16 mouse cellular contexts compared by ENCODE assay signal in the genomic region with DNA sequence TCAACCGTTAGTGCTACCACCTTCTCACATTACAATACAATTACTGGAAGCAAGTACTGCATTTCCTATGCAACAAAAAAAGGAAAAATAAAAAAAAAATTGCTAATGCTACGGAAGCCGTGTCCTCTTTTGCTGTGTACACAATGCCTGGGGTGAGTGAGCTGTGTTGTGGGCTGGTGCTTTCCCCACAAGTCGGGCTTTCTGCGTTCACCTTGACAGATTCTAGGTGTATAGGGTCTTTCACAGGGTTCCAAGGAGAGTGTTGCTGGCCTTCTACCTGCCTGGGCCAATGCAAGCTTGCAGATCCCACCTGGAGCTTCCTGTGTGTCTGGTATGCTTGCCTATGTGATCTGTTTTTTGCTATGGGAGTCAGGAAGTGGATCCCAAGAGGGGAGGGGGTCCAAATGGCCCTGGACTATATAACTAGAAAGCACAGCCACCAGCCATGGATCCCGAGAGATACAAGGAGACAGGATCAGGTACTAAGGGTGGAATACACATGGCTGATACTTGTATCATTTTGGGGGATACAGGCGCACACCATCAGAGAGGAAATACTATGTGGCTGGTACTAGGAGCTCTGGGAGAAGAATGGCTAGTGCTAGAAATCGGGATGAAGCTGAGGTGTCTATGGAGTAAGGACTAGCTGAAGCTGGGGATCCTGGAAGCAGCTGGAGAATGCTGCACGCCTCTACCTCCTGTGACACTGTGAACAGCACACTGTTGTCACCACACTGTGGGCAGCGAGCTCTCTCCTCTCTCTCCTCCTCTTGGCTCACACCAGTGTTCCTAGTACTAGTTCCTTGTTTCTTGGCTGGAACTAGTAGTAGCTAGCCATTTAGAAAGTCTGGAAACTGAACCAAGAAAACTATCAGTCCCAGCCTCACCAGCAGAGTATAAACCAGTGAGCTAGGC.
DNase-seq lines count a peak whose midpoint lies in the region; ATAC-seq and TF ChIP-seq lines count a peak whose summit lies in the region.
"Had no signal": no experiment of that assay in that cellular context is flagged by ENCODE, and none has a peak within 500 bp of the region (broad histone marks: within the 10 kb centered on the region; RNA-seq: fewer than 3 reads in every experiment).

No protein-coding gene starts in this region.

- no peaks in the 10 kb centered on the region for H3K27me3 ChIP-seq in heart, embryonic 13.5 days (replicated peaks)
- no peaks in the 10 kb centered on the region for H3K27me3 ChIP-seq in forebrain, embryonic 14.5 days (replicated peaks; ENCODE audit: control insufficient read depth, insufficient read depth, low read length)
- H3K27me3 ChIP-seq in limb, embryonic 14.5 days (ENCODE audit: control insufficient read depth, insufficient read depth, low read length): no peaks in the 10 kb centered on the region
- H3K27me3 ChIP-seq: neural tube, embryonic 12.5 days had no signal

- no peak overlapping the region for H3K4me3 ChIP-seq in heart, embryonic 13.5 days
- no peak overlapping the region for H3K4me3 ChIP-seq in forebrain, embryonic 14.5 days (ENCODE audit: low read depth, low read length)
- H3K4me3 ChIP-seq in limb, embryonic 14.5 days (replicated peaks; ENCODE audit: low read length): no peak overlapping the region
- H3K4me3 ChIP-seq: neural tube, embryonic 12.5 days had no signal

- H3K36me3 ChIP-seq in heart, embryonic 13.5 days: peaks cover 20% of the 10 kb centered on the region
- H3K36me3 ChIP-seq in forebrain, embryonic 14.5 days (ENCODE audit: control insufficient read depth, insufficient read depth, low read length): 0 out of 2 replicates have a peak, but pooled peaks cover 3% of the 10 kb centered on the region
- H3K36me3 ChIP-seq in limb, embryonic 14.5 days (ENCODE audit: control insufficient read depth, insufficient read depth, low read length): peaks cover 6% of the 10 kb centered on the region; the same call in 1 of the 2 replicates
- H3K36me3 ChIP-seq: neural tube, embryonic 12.5 days had no signal

- H3K4me1 ChIP-seq in heart, embryonic 13.5 days: peaks cover 5% of the 10 kb centered on the region; the same call in 1 of the 2 replicates
- peaks cover 5% of the 10 kb centered on the region for H3K4me1 ChIP-seq in forebrain, embryonic 14.5 days (ENCODE audit: control insufficient read depth, insufficient read depth, low read length)
- H3K4me1 ChIP-seq in limb, embryonic 14.5 days (ENCODE audit: control insufficient read depth, insufficient read depth, low read length): peaks cover 16% of the 10 kb centered on the region

- ATAC-seq in heart, embryonic 13.5 days (ENCODE audit: extremely low read depth, insufficient number of reproducible peaks, low FRiP score, low TSS enrichment): no peak
- ATAC-seq in forebrain, embryonic 14.5 days: no peak
- ATAC-seq in limb, embryonic 14.5 days (ENCODE audit: low FRiP score, low read depth): 0 out of 2 replicates have a peak, but pooled peaks have one; percentile 13

- H3K4me2 ChIP-seq in heart, embryonic 13.5 days: no peak overlapping the region
- H3K4me2 ChIP-seq in forebrain, embryonic 14.5 days (ENCODE audit: low read length): no peak overlapping the region
- H3K4me2 ChIP-seq in limb, embryonic 14.5 days (replicated peaks; ENCODE audit: low read depth, low read length, severe bottlenecking): no peak overlapping the region
- H3K4me2 ChIP-seq: hindbrain, embryonic 14.5 days; neural tube, embryonic 12.5 days had no signal

- H3K27ac ChIP-seq in heart, embryonic 13.5 days (replicated peaks): peak overlapping the region; percentile 39; the same call in 1 of the 2 replicates
- H3K27ac ChIP-seq in forebrain, embryonic 14.5 days (ENCODE audit: low read depth, low read length): 0 out of 2 replicates have a peak overlapping the region, but pooled peaks have one; percentile 10
- no peak overlapping the region for H3K27ac ChIP-seq in limb, embryonic 14.5 days (replicated peaks; ENCODE audit: low read depth, low read length)
- H3K27ac ChIP-seq: hindbrain, embryonic 14.5 days; neural tube, embryonic 12.5 days had no signal

- DNase-seq in heart, adult 18-20 months: no peak
- DNase-seq in adipocyte (ENCODE audit: low spot score): peak; percentile 42
- no peak for DNase-seq in forebrain, embryonic 14.5 days (ENCODE audit: low spot score)
- DNase-seq in limb, embryonic 14.5 days (ENCODE audit: low spot score): no peak
- no peak for DNase-seq in left cerebral cortex, adult 11 months (ENCODE audit: low spot score)
- no peak for DNase-seq in thymus, postnatal 14 days
- DNase-seq: cerebellum, postnatal 25 days; gastrocnemius, postnatal 14 days; kidney, adult 8-10 months; kidney, postnatal 4 days; lung, adult 2 months; retina, postnatal 1 day; thymus, adult 2 months had no signal

- H3K9ac ChIP-seq in heart, embryonic 13.5 days: no peak overlapping the region
- H3K9ac ChIP-seq in forebrain, embryonic 14.5 days (ENCODE audit: low read length): no peak overlapping the region
- no peak overlapping the region for H3K9ac ChIP-seq in limb, embryonic 14.5 days (ENCODE audit: low read depth, low read length, severe bottlenecking)
- H3K9ac ChIP-seq: hindbrain, embryonic 14.5 days; neural tube, embryonic 12.5 days had no signal

- WGBS in heart, embryonic 13.5 days: 68% methylated on average over 10 of the region's 10 CpGs
- WGBS in forebrain, embryonic 14.5 days: 53% methylated on average over 10 of the region's 10 CpGs
- 63% methylated on average over 10 of the region's 10 CpGs for WGBS in limb, embryonic 14.5 days

- TF ChIP-seq POLR2A in limb, embryonic 14.5 days (IDR thresholded peaks at IDR 0.05; ENCODE audit: borderline replicate concordance, extremely low read depth, insufficient read depth, insufficient read length): no peak

- H3K9me3 ChIP-seq in heart, embryonic 13.5 days: no peaks in the 10 kb centered on the region
- H3K9me3 ChIP-seq in forebrain, embryonic 14.5 days (replicated peaks; ENCODE audit: control insufficient read depth, low read length): no peaks in the 10 kb centered on the region
- no peaks in the 10 kb centered on the region for H3K9me3 ChIP-seq in limb, embryonic 14.5 days (ENCODE audit: control insufficient read depth, low read length)
- H3K9me3 ChIP-seq: neural tube, embryonic 12.5 days had no signal
